Mouse (Mus musculus): ENCODE measurements around the gene AU040320.
A peak's percentile ranks its signal among the peaks of the same experiment; 100 is the strongest.

AU040320 gene

GRCm38 (mm10) chr4:126753268-126754230, at the start of gene AU040320, which contains the start of gene Ncdn:
TSS of gene AU040320 (plus strand) at chr4:126753544.
TSS of gene Ncdn (minus strand) at chr4:126753438.
- peak; percentile 96 for DNase-seq (ENCODE audit: low read depth, low spot score)

GRCm38 (mm10) chr4:126706630-126707438, 46.5 kb upstream of the AU040320 start:
- no peak for DNase-seq (ENCODE audit: low read depth, low spot score)

GRCm38 (mm10) chr4:126707439-126707826, 45.9 kb upstream of the AU040320 start:
- no peak for DNase-seq (ENCODE audit: low read depth, low spot score)

GRCm38 (mm10) chr4:126732111-126732510, 21.2 kb upstream of the AU040320 start:
- no peak for DNase-seq (ENCODE audit: low read depth, low spot score)

GRCm38 (mm10) chr4:126732531-126733380, 20.6 kb upstream of the AU040320 start:
- no peak for DNase-seq (ENCODE audit: low read depth, low spot score)

- DNase-seq (ENCODE audit: low read depth, low spot score): no peak
These were observed 19.2 kb upstream of the AU040320 start for GRCm38 (mm10) chr4:126734001-126734603.

GRCm38 (mm10) chr4:126734700-126735381, 18.5 kb upstream of the AU040320 start:
- DNase-seq (ENCODE audit: low read depth, low spot score): no peak

- no peak for DNase-seq (ENCODE audit: low read depth, low spot score)
These were observed 17.9 kb upstream of the AU040320 start for GRCm38 (mm10) chr4:126735382-126736000.

GRCm38 (mm10) chr4:126736001-126736414, 17.3 kb upstream of the AU040320 start, which contains the start of gene Tfap2e:
TSS of gene Tfap2e (minus strand) at chr4:126736240.
- no peak for DNase-seq (ENCODE audit: low read depth, low spot score)

- peak; percentile 66 for DNase-seq (ENCODE audit: low read depth, low spot score)
These were observed 13.2 kb upstream of the AU040320 start for GRCm38 (mm10) chr4:126739966-126740676.

GRCm38 (mm10) chr4:126741448-126741847, 11.9 kb upstream of the AU040320 start:
- no peak for DNase-seq (ENCODE audit: low read depth, low spot score)

- no peak for DNase-seq (ENCODE audit: low read depth, low spot score)
These were observed 10.4 kb upstream of the AU040320 start for GRCm38 (mm10) chr4:126742976-126743375.

GRCm38 (mm10) chr4:126743713-126744112, 9.6 kb upstream of the AU040320 start:
- no peak for DNase-seq (ENCODE audit: low read depth, low spot score)

- DNase-seq (ENCODE audit: low read depth, low spot score): no peak
These were observed 8.5 kb upstream of the AU040320 start for GRCm38 (mm10) chr4:126744831-126745230.

GRCm38 (mm10) chr4:126745506-126746193, 7.7 kb upstream of the AU040320 start:
- DNase-seq (ENCODE audit: low read depth, low spot score): no peak

- DNase-seq (ENCODE audit: low read depth, low spot score): no peak
These were observed 7.0 kb upstream of the AU040320 start for GRCm38 (mm10) chr4:126746194-126746840.

GRCm38 (mm10) chr4:126748381-126748780, 5.0 kb upstream of the AU040320 start:
- no peak for DNase-seq (ENCODE audit: low read depth, low spot score)

- no peak for DNase-seq (ENCODE audit: low read depth, low spot score)
These were observed 3.8 kb upstream of the AU040320 start for GRCm38 (mm10) chr4:126749553-126749952.

Data from WW6 (cell line).